Mouse (Mus musculus) C2C12 (cell line): ENCODE results near the gene Dhrs9. TPM values are rescaled to one million over a fixed set of nuclear protein-coding genes. Genes with fewer than 3 reads are reported as not detected.

Source experiments
- H3K27me3 ChIP-seq: one replicate; pipeline ENCODE4 v1.6.1; 2011; ENCODE audit not compliant: control insufficient read depth, insufficient read depth, insufficient read length
- H3K36me3 ChIP-seq: one replicate; pipeline ENCODE4 v1.6.1; 2011; ENCODE audit not compliant: control insufficient read depth, insufficient read depth
- H3K4me3 ChIP-seq: one replicate; pipeline ENCODE4 v1.5.1; 2011; ENCODE audit warnings: mild to moderate bottlenecking, control low read depth; ENCODE audit not compliant: poor library complexity, insufficient read depth, severe bottlenecking
- H3K79me2 ChIP-seq: one replicate; pipeline ENCODE4 v1.6.1; 2011; ENCODE audit not compliant: control insufficient read depth, insufficient read depth
- H3K79me3 ChIP-seq: one replicate; pipeline ENCODE4 v1.6.1; 2011; ENCODE audit warnings: low read depth, control low read depth
- H3ac ChIP-seq: one replicate; pipeline ENCODE3; 2011; ENCODE audit warnings: low read depth; ENCODE audit not compliant: control insufficient read depth, insufficient read length
- CEBPB ChIP-seq: IDR thresholded peaks from one replicate; pipeline ENCODE4 v1.6.1; 2011; ENCODE audit warnings: low read depth, mild to moderate bottlenecking, control low read depth, moderate library complexity
- CTCF ChIP-seq: IDR thresholded peaks from one replicate; pipeline ENCODE4 v1.5.1; 2011; ENCODE audit not compliant: control insufficient read depth, insufficient read depth, insufficient read length
- FOSL1 ChIP-seq: IDR thresholded peaks from one replicate; pipeline ENCODE4 v1.8.0; 2011; ENCODE audit warnings: mild to moderate bottlenecking, low read length; ENCODE audit not compliant: poor library complexity, insufficient read depth, severe bottlenecking
- MAX ChIP-seq: IDR thresholded peaks from one replicate; pipeline ENCODE4 v1.6.1; 2011; ENCODE audit warnings: mild to moderate bottlenecking, control low read depth
- MYOD1 ChIP-seq: IDR thresholded peaks from one replicate; pipeline ENCODE4 v1.6.1; 2011; ENCODE audit warnings: low read depth; ENCODE audit not compliant: control insufficient read depth, insufficient read length
- MYOG ChIP-seq: IDR thresholded peaks from one replicate; pipeline ENCODE4 v1.6.1; 2011; ENCODE audit not compliant: control insufficient read depth, insufficient read length; ENCODE audit errors: extremely low read depth
- USF1 ChIP-seq: IDR thresholded peaks from one replicate; pipeline ENCODE4 v1.6.1; 2011; ENCODE audit warnings: low read depth, mild to moderate bottlenecking, control low read depth, moderate library complexity
- polyA plus RNA-seq: library from polyadenylated mRNA; unstranded; fragments of >200 nt; fragmentation: generic; extraction: Trizol; gene quantifications from one replicate; pipeline ENCODE4 v1.2.1, GENCODE M21; 2012; ENCODE audit warnings: missing spikeins

Dhrs9 gene
- polyA plus RNA-seq, 1 experiment = 0.97 TPM

GRCm38 (mm10) chr2:69448581-69448980 lies 68.3 kb downstream of the Dhrs9 start:
- no peak overlapping the region for H3ac ChIP-seq
- no peaks in the 10 kb centered on the region for H3K79me3 ChIP-seq
- no peak overlapping the region for H3K4me3 ChIP-seq
- H3K27me3 ChIP-seq = no peaks in the 10 kb centered on the region
- H3K36me3 ChIP-seq = no peaks in the 10 kb centered on the region
- no peaks in the 10 kb centered on the region for H3K79me2 ChIP-seq
- TF ChIP-seq CTCF (no peak), MAX (no peak), USF1 (no peak), MYOD1 (no peak), FOSL1 (no peak), MYOG (no peak), CEBPB (no peak)

GRCm38 (mm10) chr2:69451128-69451527 lies 70.9 kb downstream of the Dhrs9 start:
- Histone ChIP-seq H3K36me3 (no peaks in the 10 kb centered on the region), H3K79me2 (no peaks in the 10 kb centered on the region), H3ac (no peak overlapping the region), H3K4me3 (no peak overlapping the region), H3K79me3 (no peaks in the 10 kb centered on the region), H3K27me3 (no peaks in the 10 kb centered on the region)
- TF ChIP-seq MYOG (no peak), FOSL1 (no peak), MYOD1 (peak; percentile 73), MAX (no peak), CTCF (no peak)

Other genes starting within 250 kb of the Dhrs9 start
- 0.02 TPM for gene Nostrin, start 244.6 kb upstream of the Dhrs9 start, polyA plus RNA-seq
- gene Spc25, start 174.3 kb upstream of the Dhrs9 start, polyA plus RNA-seq = 29.7 TPM
- not detected for gene G6pc2, start 169.4 kb upstream of the Dhrs9 start, polyA plus RNA-seq
- gene Abcb11, start 37.8 kb upstream of the Dhrs9 start, polyA plus RNA-seq = 0.02 TPM
- gene Lrp2, start 205.6 kb downstream of the Dhrs9 start, polyA plus RNA-seq = 0.68 TPM